Mouse (Mus musculus): ENCODE measurements at regions not wholly inside any gene's neighbourhood (a gene's known extent, or its start where the extent isn't known, plus 50 kb on each side); places are given as distances from the start of the nearest gene placed in this dataset.

- H3K4me3 ChIP-seq: no peak overlapping the region
- no peaks in the 10 kb centered on the region for H3K9me3 ChIP-seq
- H3K4me1 ChIP-seq: no peaks in the 10 kb centered on the region
- no peaks in the 10 kb centered on the region for H3K36me3 ChIP-seq
- 72% methylated on average over 2 of the region's 2 CpGs for WGBS
- no peak overlapping the region for H3K4me2 ChIP-seq
- no peak overlapping the region for H3K9ac ChIP-seq
- H3K27ac ChIP-seq (replicated peaks): no peak overlapping the region
- H3K27me3 ChIP-seq (replicated peaks): no peaks in the 10 kb centered on the region
- no peak for ATAC-seq (ENCODE audit: extremely low read depth, insufficient number of reproducible peaks, low FRiP score, low TSS enrichment)
These were observed 376.6 kb upstream of the Cobl start for GRCm38 (mm10) chr11:12841393-12841792.

GRCm38 (mm10) chr11:12837920-12838319 lies 373.2 kb upstream of the Cobl start:
- no peaks in the 10 kb centered on the region for H3K27me3 ChIP-seq (replicated peaks)
- 60% methylated on average over 2 of the region's 2 CpGs for WGBS
- H3K4me3 ChIP-seq: no peak overlapping the region
- no peak overlapping the region for H3K27ac ChIP-seq (replicated peaks)
- no peak overlapping the region for H3K9ac ChIP-seq
- no peaks in the 10 kb centered on the region for H3K4me1 ChIP-seq
- H3K9me3 ChIP-seq: no peaks in the 10 kb centered on the region
- no peaks in the 10 kb centered on the region for H3K36me3 ChIP-seq
- ATAC-seq (ENCODE audit: extremely low read depth, insufficient number of reproducible peaks, low FRiP score, low TSS enrichment): no peak
- H3K4me2 ChIP-seq: no peak overlapping the region

GRCm38 (mm10) chr11:12837387-12837786 lies 372.6 kb upstream of the Cobl start:
- no peaks in the 10 kb centered on the region for H3K27me3 ChIP-seq (replicated peaks)
- 13% methylated on average over 2 of the region's 2 CpGs for WGBS
- no peak overlapping the region for H3K27ac ChIP-seq (replicated peaks)
- no peak overlapping the region for H3K9ac ChIP-seq
- H3K4me1 ChIP-seq: no peaks in the 10 kb centered on the region
- no peak overlapping the region for H3K4me3 ChIP-seq
- ATAC-seq (ENCODE audit: extremely low read depth, insufficient number of reproducible peaks, low FRiP score, low TSS enrichment): no peak
- H3K9me3 ChIP-seq: no peaks in the 10 kb centered on the region
- no peak overlapping the region for H3K4me2 ChIP-seq
- H3K36me3 ChIP-seq: no peaks in the 10 kb centered on the region

- H3K4me1 ChIP-seq: no peaks in the 10 kb centered on the region
These were observed 371.6 kb upstream of the Cobl start for GRCm38 (mm10) chr11:12836387-12836786.

GRCm38 (mm10) chr11:12812021-12812420 lies 347.3 kb upstream of the Cobl start:
- Histone ChIP-seq H3K4me2 (no peak overlapping the region), H3K4me1 (peaks cover 5% of the 10 kb centered on the region; the same call in 1 of the 2 replicates), H3K9me3 (no peaks in the 10 kb centered on the region), H3K27me3 (replicated peaks) (no peaks in the 10 kb centered on the region), H3K4me3 (no peak overlapping the region), H3K9ac (no peak overlapping the region), H3K36me3 (no peaks in the 10 kb centered on the region), H3K27ac (replicated peaks) (no peak overlapping the region)
- ATAC-seq (ENCODE audit: extremely low read depth, insufficient number of reproducible peaks, low FRiP score, low TSS enrichment): no peak

More at GRCm38 (mm10) chr11:12836387-12836786, 371.6 kb upstream of the Cobl start:
- no peak overlapping the region for H3K9ac ChIP-seq
- no peak for ATAC-seq (ENCODE audit: extremely low read depth, insufficient number of reproducible peaks, low FRiP score, low TSS enrichment)
- H3K4me2 ChIP-seq: no peak overlapping the region
- no peak overlapping the region for H3K4me3 ChIP-seq
- no peak overlapping the region for H3K27ac ChIP-seq (replicated peaks)
- H3K36me3 ChIP-seq: no peaks in the 10 kb centered on the region
- no peaks in the 10 kb centered on the region for H3K9me3 ChIP-seq
- no peaks in the 10 kb centered on the region for H3K27me3 ChIP-seq (replicated peaks)

- Histone ChIP-seq H3K4me3 (peak overlapping the region; percentile 20), H3K4me1 (peaks cover 5% of the 10 kb centered on the region; the same call in 1 of the 2 replicates), H3K9me3 (no peaks in the 10 kb centered on the region), H3K27me3 (replicated peaks) (no peaks in the 10 kb centered on the region), H3K4me2 (peak overlapping the region; percentile 62), H3K27ac (replicated peaks) (no peak overlapping the region), H3K36me3 (no peaks in the 10 kb centered on the region), H3K9ac (peak overlapping the region; percentile 68; the same call in 1 of the 2 replicates)
- peak; percentile 46; the same call in 1 of the 2 replicates for ATAC-seq (ENCODE audit: extremely low read depth, insufficient number of reproducible peaks, low FRiP score, low TSS enrichment)
- 38% methylated on average over 11 of the region's 11 CpGs for WGBS
These were observed 346.5 kb upstream of the Cobl start for GRCm38 (mm10) chr11:12810949-12811881.

Measured in heart, embryonic 13.5 days (tissue).